Mouse (Mus musculus): ENCODE results near the gene Acsm4. TPM values are rescaled to one million over a fixed set of nuclear protein-coding genes. Genes with fewer than 3 reads are reported as not detected.

The Acsm4 gene
- polyA plus RNA-seq (2014; fragmentation: Nextera tagmentation; extraction: Ambion mirVana) = not detected in 2 replicates

- Histone ChIP-seq H3K4me3 (ENCODE audit: low read depth, low read length) (no peak within 1 kb of the TSS), H3K9ac (ENCODE audit: low read length) (no peak within 1 kb of the TSS), H3K4me1 (ENCODE audit: control insufficient read depth, insufficient read depth, low read length) (no peaks in the 10 kb centered on the region), H3K27ac (replicated peaks; ENCODE audit: low read depth, low read length) (no peak within 1 kb of the TSS), H3K36me3 (ENCODE audit: control insufficient read depth, insufficient read depth, low read length) (no peaks in the 10 kb centered on the region), H3K9me3 (ENCODE audit: control insufficient read depth, low read length) (no peaks in the 10 kb centered on the region), H3K4me2 (ENCODE audit: low read depth, severe bottlenecking) (no peak within 1 kb of the TSS), H3K27me3 (ENCODE audit: control insufficient read depth, insufficient read depth, low read length) (no peaks in the 10 kb centered on the region)
- WGBS = 88% methylated on average over 5 of the region's 5 CpGs
- DNase-seq (ENCODE audit: low spot score) (no peak), ATAC-seq (ENCODE audit: insufficient number of reproducible peaks, low FRiP score, low TSS enrichment, low read depth) (no peak)
These were observed at the start of gene Acsm4 for GRCm38 (mm10) chr7:119689726-119690125. Gene Acsm4 (plus strand): TSS chr7:119690026.

- no peaks in the 10 kb centered on the region for H3K27me3 ChIP-seq (ENCODE audit: control insufficient read depth, insufficient read depth, low read length)
- no peak overlapping the region for H3K27ac ChIP-seq (replicated peaks; ENCODE audit: low read depth, low read length)
- H3K4me2 ChIP-seq (ENCODE audit: low read depth, severe bottlenecking) = no peak overlapping the region
- 82% methylated on average over 5 of the region's 5 CpGs for WGBS
- no peaks in the 10 kb centered on the region for H3K9me3 ChIP-seq (ENCODE audit: control insufficient read depth, low read length)
- no peak for ATAC-seq (ENCODE audit: insufficient number of reproducible peaks, low FRiP score, low TSS enrichment, low read depth)
- no peaks in the 10 kb centered on the region for H3K4me1 ChIP-seq (ENCODE audit: control insufficient read depth, insufficient read depth, low read length)
- H3K9ac ChIP-seq (ENCODE audit: low read length) = no peak overlapping the region
- DNase-seq (ENCODE audit: low spot score) = no peak
- no peaks in the 10 kb centered on the region for H3K36me3 ChIP-seq (ENCODE audit: control insufficient read depth, insufficient read depth, low read length)
- no peak overlapping the region for H3K4me3 ChIP-seq (ENCODE audit: low read depth, low read length)
These were observed 47.5 kb upstream of the Acsm4 start for GRCm38 (mm10) chr7:119642307-119642706.

GRCm38 (mm10) chr7:119667893-119668292 lies 21.9 kb upstream of the Acsm4 start:
- no peaks in the 10 kb centered on the region for H3K4me1 ChIP-seq (ENCODE audit: control insufficient read depth, insufficient read depth, low read length)
- H3K4me3 ChIP-seq (ENCODE audit: low read depth, low read length) = no peak overlapping the region
- no peaks in the 10 kb centered on the region for H3K27me3 ChIP-seq (ENCODE audit: control insufficient read depth, insufficient read depth, low read length)
- ATAC-seq (ENCODE audit: insufficient number of reproducible peaks, low FRiP score, low TSS enrichment, low read depth) = no peak
- DNase-seq (ENCODE audit: low spot score) = no peak
- no peak overlapping the region for H3K27ac ChIP-seq (replicated peaks; ENCODE audit: low read depth, low read length)
- no peak overlapping the region for H3K9ac ChIP-seq (ENCODE audit: low read length)
- no peaks in the 10 kb centered on the region for H3K9me3 ChIP-seq (ENCODE audit: control insufficient read depth, low read length)
- WGBS = 83% methylated on average over 3 of the region's 3 CpGs
- H3K36me3 ChIP-seq (ENCODE audit: control insufficient read depth, insufficient read depth, low read length) = no peaks in the 10 kb centered on the region
- no peak overlapping the region for H3K4me2 ChIP-seq (ENCODE audit: low read depth, severe bottlenecking)

GRCm38 (mm10) chr7:119670395-119670794 lies 19.4 kb upstream of the Acsm4 start:
- Histone ChIP-seq H3K4me2 (ENCODE audit: low read depth, severe bottlenecking) (no peak overlapping the region), H3K27ac (replicated peaks; ENCODE audit: low read depth, low read length) (no peak overlapping the region), H3K9ac (ENCODE audit: low read length) (no peak overlapping the region), H3K4me3 (ENCODE audit: low read depth, low read length) (no peak overlapping the region), H3K27me3 (ENCODE audit: control insufficient read depth, insufficient read depth, low read length) (no peaks in the 10 kb centered on the region), H3K9me3 (ENCODE audit: control insufficient read depth, low read length) (no peaks in the 10 kb centered on the region), H3K4me1 (ENCODE audit: control insufficient read depth, insufficient read depth, low read length) (no peaks in the 10 kb centered on the region), H3K36me3 (ENCODE audit: control insufficient read depth, insufficient read depth, low read length) (no peaks in the 10 kb centered on the region)
- DNase-seq (ENCODE audit: low spot score) = no peak
- WGBS = 76% methylated on average over 5 of the region's 5 CpGs
- ATAC-seq (ENCODE audit: insufficient number of reproducible peaks, low FRiP score, low TSS enrichment, low read depth) = no peak

GRCm38 (mm10) chr7:119670925-119671324 lies 18.9 kb upstream of the Acsm4 start:
- DNase-seq (ENCODE audit: low spot score) (no peak), ATAC-seq (ENCODE audit: insufficient number of reproducible peaks, low FRiP score, low TSS enrichment, low read depth) (no peak)
- H3K27me3 ChIP-seq (ENCODE audit: control insufficient read depth, insufficient read depth, low read length) = no peaks in the 10 kb centered on the region
- no peak overlapping the region for H3K9ac ChIP-seq (ENCODE audit: low read length)
- H3K36me3 ChIP-seq (ENCODE audit: control insufficient read depth, insufficient read depth, low read length) = no peaks in the 10 kb centered on the region
- no peak overlapping the region for H3K4me2 ChIP-seq (ENCODE audit: low read depth, severe bottlenecking)
- no peak overlapping the region for H3K27ac ChIP-seq (replicated peaks; ENCODE audit: low read depth, low read length)
- H3K4me3 ChIP-seq (ENCODE audit: low read depth, low read length) = no peak overlapping the region
- H3K9me3 ChIP-seq (ENCODE audit: control insufficient read depth, low read length) = no peaks in the 10 kb centered on the region
- 53% methylated on average over 6 of the region's 6 CpGs for WGBS
- no peaks in the 10 kb centered on the region for H3K4me1 ChIP-seq (ENCODE audit: control insufficient read depth, insufficient read depth, low read length)

GRCm38 (mm10) chr7:119673465-119673864 lies 16.4 kb upstream of the Acsm4 start:
- peak; percentile 57; the same call in 1 of the 2 replicates for ATAC-seq (ENCODE audit: insufficient number of reproducible peaks, low FRiP score, low TSS enrichment, low read depth)
- Histone ChIP-seq H3K9ac (ENCODE audit: low read length) (no peak overlapping the region), H3K4me1 (ENCODE audit: control insufficient read depth, insufficient read depth, low read length) (no peaks in the 10 kb centered on the region), H3K4me3 (ENCODE audit: low read depth, low read length) (no peak overlapping the region), H3K4me2 (ENCODE audit: low read depth, severe bottlenecking) (no peak overlapping the region), H3K9me3 (ENCODE audit: control insufficient read depth, low read length) (no peaks in the 10 kb centered on the region), H3K36me3 (ENCODE audit: control insufficient read depth, insufficient read depth, low read length) (no peaks in the 10 kb centered on the region), H3K27ac (replicated peaks; ENCODE audit: low read depth, low read length) (no peak overlapping the region), H3K27me3 (ENCODE audit: control insufficient read depth, insufficient read depth, low read length) (no peaks in the 10 kb centered on the region)
- peak; percentile 59 for DNase-seq (ENCODE audit: low spot score)
- 16% methylated on average over 6 of the region's 6 CpGs for WGBS

- no peak overlapping the region for H3K9ac ChIP-seq (ENCODE audit: low read length)
- H3K4me3 ChIP-seq (ENCODE audit: low read depth, low read length) = no peak overlapping the region
- no peaks in the 10 kb centered on the region for H3K36me3 ChIP-seq (ENCODE audit: control insufficient read depth, insufficient read depth, low read length)
- H3K27ac ChIP-seq (replicated peaks; ENCODE audit: low read depth, low read length) = no peak overlapping the region
- no peak overlapping the region for H3K4me2 ChIP-seq (ENCODE audit: low read depth, severe bottlenecking)
- H3K27me3 ChIP-seq (ENCODE audit: control insufficient read depth, insufficient read depth, low read length) = no peaks in the 10 kb centered on the region
- DNase-seq (ENCODE audit: low spot score) (no peak), ATAC-seq (ENCODE audit: insufficient number of reproducible peaks, low FRiP score, low TSS enrichment, low read depth) (no peak)
- H3K9me3 ChIP-seq (ENCODE audit: control insufficient read depth, low read length) = no peaks in the 10 kb centered on the region
- 75% methylated on average over 8 of the region's 8 CpGs for WGBS
- H3K4me1 ChIP-seq (ENCODE audit: control insufficient read depth, insufficient read depth, low read length) = no peaks in the 10 kb centered on the region
These were observed 9.7 kb upstream of the Acsm4 start for GRCm38 (mm10) chr7:119680107-119680506.

GRCm38 (mm10) chr7:119682699-119683098 lies 7.1 kb upstream of the Acsm4 start:
- 75% methylated on average over 4 of the region's 4 CpGs for WGBS
- Histone ChIP-seq H3K4me2 (ENCODE audit: low read depth, severe bottlenecking) (no peak overlapping the region), H3K4me1 (ENCODE audit: control insufficient read depth, insufficient read depth, low read length) (no peaks in the 10 kb centered on the region), H3K9me3 (ENCODE audit: control insufficient read depth, low read length) (no peaks in the 10 kb centered on the region), H3K36me3 (ENCODE audit: control insufficient read depth, insufficient read depth, low read length) (no peaks in the 10 kb centered on the region), H3K9ac (ENCODE audit: low read length) (no peak overlapping the region), H3K27me3 (ENCODE audit: control insufficient read depth, insufficient read depth, low read length) (no peaks in the 10 kb centered on the region), H3K4me3 (ENCODE audit: low read depth, low read length) (no peak overlapping the region), H3K27ac (replicated peaks; ENCODE audit: low read depth, low read length) (no peak overlapping the region)
- DNase-seq (ENCODE audit: low spot score) = no peak
- no peak for ATAC-seq (ENCODE audit: insufficient number of reproducible peaks, low FRiP score, low TSS enrichment, low read depth)

GRCm38 (mm10) chr7:119692302-119692701 lies 2.5 kb downstream of the Acsm4 start:
- no peak for ATAC-seq (ENCODE audit: insufficient number of reproducible peaks, low FRiP score, low TSS enrichment, low read depth)
- Histone ChIP-seq H3K9ac (ENCODE audit: low read length) (no peak overlapping the region), H3K9me3 (ENCODE audit: control insufficient read depth, low read length) (no peaks in the 10 kb centered on the region), H3K27ac (replicated peaks; ENCODE audit: low read depth, low read length) (no peak overlapping the region), H3K4me3 (ENCODE audit: low read depth, low read length) (no peak overlapping the region), H3K36me3 (ENCODE audit: control insufficient read depth, insufficient read depth, low read length) (no peaks in the 10 kb centered on the region), H3K4me2 (ENCODE audit: low read depth, severe bottlenecking) (no peak overlapping the region), H3K27me3 (ENCODE audit: control insufficient read depth, insufficient read depth, low read length) (no peaks in the 10 kb centered on the region), H3K4me1 (ENCODE audit: control insufficient read depth, insufficient read depth, low read length) (no peaks in the 10 kb centered on the region)
- DNase-seq (ENCODE audit: low spot score) = no peak
- WGBS = 81% methylated on average over 4 of the region's 4 CpGs
